Mouse (Mus musculus): ENCODE results near the gene Focad. TPM values are rescaled to one million over a fixed set of nuclear protein-coding genes. Genes with fewer than 3 reads are reported as not detected.

Gene Focad
- polyA plus RNA-seq, 1 experiment from 2014 or later: 6.5 TPM

GRCm38 (mm10) chr4:88157644-88158043, 63.2 kb downstream of the Focad start:
- ATAC-seq (ENCODE audit: low FRiP score, low TSS enrichment): no peak
- Histone ChIP-seq H3K27me3 (ENCODE audit: control insufficient read depth, insufficient read depth, low read length) (no peaks in the 10 kb centered on the region), H3K4me2 (replicated peaks; ENCODE audit: low read depth) (no peak overlapping the region), H3K27ac (replicated peaks) (no peak overlapping the region), H3K9me3 (ENCODE audit: control insufficient read depth, low read length) (no peaks in the 10 kb centered on the region), H3K4me1 (replicated peaks; ENCODE audit: control insufficient read depth, insufficient read depth) (no peaks in the 10 kb centered on the region), H3K36me3 (ENCODE audit: control insufficient read depth, insufficient read depth, low read length) (no peaks in the 10 kb centered on the region), H3K4me3 (ENCODE audit: low read depth, low read length) (no peak overlapping the region), H3K9ac (ENCODE audit: low read length) (no peak overlapping the region)
- 82% methylated on average over 6 of the region's 6 CpGs for WGBS
- no peak for DNase-seq (ENCODE audit: low spot score)
- TF ChIP-seq CTCF (IDR thresholded peaks at IDR 0.05; ENCODE audit: low read depth) (no peak), EP300 (optimal IDR thresholded peaks at IDR 0.05) (no peak)

DNA sequence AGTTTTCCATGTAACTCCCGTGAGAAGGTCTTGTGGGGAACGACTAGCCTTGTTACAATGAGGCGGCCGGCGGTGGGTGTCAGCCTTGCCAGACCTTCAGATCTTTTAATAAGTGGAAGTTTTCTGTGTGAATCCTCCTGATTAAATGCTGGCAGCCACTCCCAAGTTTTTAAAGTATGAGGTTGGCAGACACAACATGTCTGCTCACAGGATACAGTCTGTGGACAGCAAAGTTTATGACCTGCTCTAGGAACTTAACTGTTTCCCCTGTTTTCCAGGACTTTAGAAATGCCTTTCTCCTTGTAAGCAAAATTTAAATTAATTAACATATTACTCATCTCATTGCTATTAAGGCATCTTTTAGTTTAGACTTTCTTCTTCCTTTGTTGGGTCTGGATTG, 64.8 kb downstream of the Focad start:
- Histone ChIP-seq H3K27ac (replicated peaks) (no peak overlapping the region), H3K9me3 (ENCODE audit: control insufficient read depth, low read length) (no peaks in the 10 kb centered on the region), H3K4me1 (replicated peaks; ENCODE audit: control insufficient read depth, insufficient read depth) (no peaks in the 10 kb centered on the region), H3K27me3 (ENCODE audit: control insufficient read depth, insufficient read depth, low read length) (no peaks in the 10 kb centered on the region), H3K9ac (ENCODE audit: low read length) (no peak overlapping the region), H3K36me3 (ENCODE audit: control insufficient read depth, insufficient read depth, low read length) (no peaks in the 10 kb centered on the region), H3K4me2 (replicated peaks; ENCODE audit: low read depth) (no peak overlapping the region), H3K4me3 (ENCODE audit: low read depth, low read length) (no peak overlapping the region)
- TF ChIP-seq EP300 (optimal IDR thresholded peaks at IDR 0.05) (no peak), CTCF (IDR thresholded peaks at IDR 0.05; ENCODE audit: low read depth) (no peak)
- DNase-seq (ENCODE audit: low spot score) (no peak), ATAC-seq (ENCODE audit: low FRiP score, low TSS enrichment) (no peak)
- WGBS: 76% methylated on average over 5 of the region's 5 CpGs

- no peaks in the 10 kb centered on the region for H3K27me3 ChIP-seq (ENCODE audit: control insufficient read depth, insufficient read depth, low read length)
- H3K9ac ChIP-seq (ENCODE audit: low read length): no peak overlapping the region
- ATAC-seq (ENCODE audit: low FRiP score, low TSS enrichment) (no peak), DNase-seq (ENCODE audit: low spot score) (no peak)
- H3K9me3 ChIP-seq (ENCODE audit: control insufficient read depth, low read length): no peaks in the 10 kb centered on the region
- no peaks in the 10 kb centered on the region for H3K36me3 ChIP-seq (ENCODE audit: control insufficient read depth, insufficient read depth, low read length)
- no peak overlapping the region for H3K4me2 ChIP-seq (replicated peaks; ENCODE audit: low read depth)
- no peak overlapping the region for H3K27ac ChIP-seq (replicated peaks)
- TF ChIP-seq CTCF (IDR thresholded peaks at IDR 0.05; ENCODE audit: low read depth) (no peak), EP300 (optimal IDR thresholded peaks at IDR 0.05) (no peak)
- no peak overlapping the region for H3K4me3 ChIP-seq (ENCODE audit: low read depth, low read length)
- WGBS: 70% methylated on average over 6 of the region's 6 CpGs
- H3K4me1 ChIP-seq (replicated peaks; ENCODE audit: control insufficient read depth, insufficient read depth): no peaks in the 10 kb centered on the region
These were observed 65.3 kb downstream of the Focad start for GRCm38 (mm10) chr4:88159700-88160099.

GRCm38 (mm10) chr4:88163511-88164247, 69.2 kb downstream of the Focad start:
- H3K27ac ChIP-seq (replicated peaks): no peak overlapping the region
- DNase-seq (ENCODE audit: low spot score) (no peak), ATAC-seq (ENCODE audit: low FRiP score, low TSS enrichment) (no peak)
- H3K4me2 ChIP-seq (replicated peaks; ENCODE audit: low read depth): no peak overlapping the region
- H3K36me3 ChIP-seq (ENCODE audit: control insufficient read depth, insufficient read depth, low read length): no peaks in the 10 kb centered on the region
- no peaks in the 10 kb centered on the region for H3K4me1 ChIP-seq (replicated peaks; ENCODE audit: control insufficient read depth, insufficient read depth)
- H3K27me3 ChIP-seq (ENCODE audit: control insufficient read depth, insufficient read depth, low read length): no peaks in the 10 kb centered on the region
- H3K9me3 ChIP-seq (ENCODE audit: control insufficient read depth, low read length): no peaks in the 10 kb centered on the region
- no peak overlapping the region for H3K4me3 ChIP-seq (ENCODE audit: low read depth, low read length)
- 85% methylated on average over 13 of the region's 13 CpGs for WGBS
- no peak for TF ChIP-seq CTCF (IDR thresholded peaks at IDR 0.05; ENCODE audit: low read depth)
- TF ChIP-seq EP300 (optimal IDR thresholded peaks at IDR 0.05): no peak
- H3K9ac ChIP-seq (ENCODE audit: low read length): no peak overlapping the region

DNA sequence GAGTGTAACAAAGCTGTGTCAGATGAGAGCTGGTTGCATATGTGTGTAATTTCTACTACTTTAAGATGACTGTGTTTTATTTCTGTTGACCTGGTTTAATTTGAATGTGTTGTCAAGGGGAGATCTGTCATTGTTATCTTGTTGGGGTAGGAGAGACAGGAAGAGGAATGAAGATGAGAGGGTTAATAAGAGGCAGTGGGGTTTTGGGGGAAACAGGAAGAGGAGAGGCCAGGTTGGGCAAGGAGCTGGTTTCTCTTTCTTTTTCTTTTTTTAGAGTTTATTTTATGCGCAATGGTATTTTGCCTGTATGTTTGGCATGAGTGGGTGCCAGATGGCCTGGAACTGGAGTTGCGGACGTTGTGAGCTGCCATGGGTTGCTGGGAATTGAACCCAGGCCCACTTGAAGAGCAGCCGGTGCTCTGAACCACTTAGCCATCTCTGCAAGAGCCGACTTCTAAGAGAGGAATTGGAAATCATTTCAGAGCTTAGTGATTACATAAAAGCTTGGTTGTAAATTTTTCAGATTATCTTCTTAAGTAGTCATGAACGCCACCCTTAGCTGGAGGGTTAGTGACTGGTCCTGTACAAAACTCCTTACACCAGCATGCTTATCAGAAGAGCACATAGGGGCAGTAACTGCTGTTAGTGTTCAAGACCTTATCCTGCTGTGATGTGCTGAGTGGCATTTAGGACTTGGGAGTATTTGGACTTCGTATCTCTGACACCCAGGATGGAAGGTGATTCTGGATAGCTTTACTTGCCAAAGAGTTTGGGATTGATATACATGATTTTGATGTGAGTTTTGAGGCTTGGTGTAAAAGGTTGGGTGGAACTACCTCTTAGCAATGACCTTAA, 72.8 kb downstream of the Focad start:
- Histone ChIP-seq H3K4me2 (replicated peaks; ENCODE audit: low read depth) (no peak overlapping the region), H3K4me1 (replicated peaks; ENCODE audit: control insufficient read depth, insufficient read depth) (no peaks in the 10 kb centered on the region), H3K9ac (ENCODE audit: low read length) (no peak overlapping the region), H3K36me3 (ENCODE audit: control insufficient read depth, insufficient read depth, low read length) (no peaks in the 10 kb centered on the region), H3K9me3 (ENCODE audit: control insufficient read depth, low read length) (no peaks in the 10 kb centered on the region), H3K27me3 (ENCODE audit: control insufficient read depth, insufficient read depth, low read length) (no peaks in the 10 kb centered on the region), H3K27ac (replicated peaks) (no peak overlapping the region), H3K4me3 (ENCODE audit: low read depth, low read length) (no peak overlapping the region)
- WGBS: 87% methylated on average over 7 of the region's 7 CpGs
- no peak for DNase-seq (ENCODE audit: low spot score)
- TF ChIP-seq EP300 (optimal IDR thresholded peaks at IDR 0.05): no peak
- TF ChIP-seq CTCF (IDR thresholded peaks at IDR 0.05; ENCODE audit: low read depth): no peak
- no peak for ATAC-seq (ENCODE audit: low FRiP score, low TSS enrichment)
